Mouse (Mus musculus) adrenal gland (tissue): ENCODE data around the gene Pnmt.

ENCODE experiments used
- intact Hi-C: fragments of 180-260 bp; cut with DNase I; formaldehyde crosslinking; loops from one replicate; pipeline ENCODE4 v1.15.1; 2025

Pnmt gene

GRCm38 (mm10) chr11:98383261-98384030 lies 2.8 kb upstream of the Pnmt start, which contains the start of gene Tcap:
TSS of gene Tcap (plus strand) at chr11:98383811.
- intact Hi-C loops: no loop called here

GRCm38 (mm10) chr11:98384216-98384615 lies 2.0 kb upstream of the Pnmt start:
- intact Hi-C loops: no loop called here

GRCm38 (mm10) chr11:98384721-98385637 lies 1.3 kb upstream of the Pnmt start:
- intact Hi-C loops: no loop called here

- intact Hi-C loops: no loop called here
Observed at GRCm38 (mm10) chr11:98386596-98386995, 346 bp downstream of the Pnmt start.

- intact Hi-C loops: no loop called here
Observed at GRCm38 (mm10) chr11:98387056-98387577, 867 bp downstream of the Pnmt start.

- intact Hi-C loops: no loop called here
Observed at GRCm38 (mm10) chr11:98388282-98388681, 2.0 kb downstream of the Pnmt start.

GRCm38 (mm10) chr11:98389221-98389780 lies 3.1 kb downstream of the Pnmt start:
- intact Hi-C loops: no loop called here

GRCm38 (mm10) chr11:98390141-98390540 lies 3.9 kb downstream of the Pnmt start:
- intact Hi-C loops: no loop called here

- intact Hi-C loops: no loop called here
Observed at GRCm38 (mm10) chr11:98392034-98392433, 5.8 kb downstream of the Pnmt start.

GRCm38 (mm10) chr11:98392645-98393044 lies 6.4 kb downstream of the Pnmt start:
- intact Hi-C loops: no loop called here

- intact Hi-C loops: no loop called here
Observed at GRCm38 (mm10) chr11:98393317-98393716, 7.1 kb downstream of the Pnmt start.

- intact Hi-C loops: no loop called here
Observed at GRCm38 (mm10) chr11:98394301-98394700, 8.1 kb downstream of the Pnmt start.

GRCm38 (mm10) chr11:98395041-98395440 lies 8.8 kb downstream of the Pnmt start:
- intact Hi-C loops: no loop called here

GRCm38 (mm10) chr11:98397946-98398345 lies 11.7 kb downstream of the Pnmt start:
- intact Hi-C loops: no loop called here

GRCm38 (mm10) chr11:98400161-98400726 lies 14.0 kb downstream of the Pnmt start, which contains the start of gene Pgap3:
TSS of gene Pgap3 (minus strand) at chr11:98400490.
- intact Hi-C loops: no loop called here

GRCm38 (mm10) chr11:98400816-98401215 lies 14.6 kb downstream of the Pnmt start:
- intact Hi-C loops: no loop called here

- intact Hi-C loops: no loop called here
Observed at GRCm38 (mm10) chr11:98406621-98407020, 20.4 kb downstream of the Pnmt start.

GRCm38 (mm10) chr11:98408872-98409271 lies 22.6 kb downstream of the Pnmt start:
- intact Hi-C loops: no loop called here

GRCm38 (mm10) chr11:98409341-98409822 lies 23.1 kb downstream of the Pnmt start:
- intact Hi-C loops: no loop called here

GRCm38 (mm10) chr11:98412273-98412796 lies 26.1 kb downstream of the Pnmt start, which contains the start of gene Erbb2:
TSS of gene Erbb2 (plus strand) at chr11:98412470.
- intact Hi-C loops: loop anchor here (2.0 kb wide), 1 partner anchor 24 kb away; no protein-coding TSS in a partner anchor
